Mouse (Mus musculus) CH12.LX (cell line): ENCODE measurements around the gene Ogfod2.
A peak's percentile ranks its signal among the peaks of the same experiment; 100 is the strongest.

ENCODE experiments used
- CTCF ChIP-seq, 2 experiments: IDR thresholded peaks in 1 of 2; conservative IDR thresholded peaks in 1 of 2; 2 replicates each; pipeline ENCODE4 v1.5.1; 2011 to 2012; ENCODE audit warnings: low read depth in 2 of 2, low read length in 2 of 2, improper control_type of control experiment in 1 of 2, inconsistent platforms in 1 of 2, mild to moderate bottlenecking in 1 of 2, moderate library complexity in 1 of 2
- EP300 ChIP-seq: IDR thresholded peaks from 2 replicates; pipeline ENCODE4 v1.6.1; 2011; ENCODE audit warnings: low read length, improper control_type of control experiment
- GABPA ChIP-seq: IDR thresholded peaks from 2 replicates; pipeline ENCODE4 v1.6.1; 2012; ENCODE audit warnings: low read depth, low read length, improper control_type of control experiment, inconsistent platforms; ENCODE audit not compliant: insufficient replicate concordance
- POLR2A ChIP-seq: IDR thresholded peaks from 2 replicates; pipeline ENCODE4 v1.6.1; 2011; ENCODE audit warnings: low read depth, mild to moderate bottlenecking, improper control_type of control experiment, low read length
- SIN3A ChIP-seq: IDR thresholded peaks from 2 replicates; pipeline ENCODE4 v1.6.1; 2012; ENCODE audit warnings: low read length, improper control_type of control experiment, inconsistent platforms
- TBP ChIP-seq: conservative IDR thresholded peaks from 2 replicates; pipeline ENCODE4 v1.6.1; 2011; ENCODE audit warnings: low read depth, low read length, improper control_type of control experiment
- USF2 ChIP-seq: conservative IDR thresholded peaks from 2 replicates; pipeline ENCODE4 v1.6.1; 2011; ENCODE audit warnings: low read depth, low read length, improper control_type of control experiment
- ZC3H11A ChIP-seq: IDR thresholded peaks from 2 replicates; pipeline ENCODE4 v1.6.1; 2012; ENCODE audit warnings: low read depth, mild to moderate bottlenecking, inconsistent platforms, low read length, improper control_type of control experiment
- ZKSCAN1 ChIP-seq: IDR thresholded peaks from 2 replicates; pipeline ENCODE4 v1.6.1; 2012; ENCODE audit warnings: low read depth, inconsistent platforms, low read length, improper control_type of control experiment, borderline replicate concordance
- ZNF384 ChIP-seq: IDR thresholded peaks from 2 replicates; pipeline ENCODE4 v1.6.1; 2012; ENCODE audit warnings: low read depth, low read length, improper control_type of control experiment, inconsistent platforms

DNA sequence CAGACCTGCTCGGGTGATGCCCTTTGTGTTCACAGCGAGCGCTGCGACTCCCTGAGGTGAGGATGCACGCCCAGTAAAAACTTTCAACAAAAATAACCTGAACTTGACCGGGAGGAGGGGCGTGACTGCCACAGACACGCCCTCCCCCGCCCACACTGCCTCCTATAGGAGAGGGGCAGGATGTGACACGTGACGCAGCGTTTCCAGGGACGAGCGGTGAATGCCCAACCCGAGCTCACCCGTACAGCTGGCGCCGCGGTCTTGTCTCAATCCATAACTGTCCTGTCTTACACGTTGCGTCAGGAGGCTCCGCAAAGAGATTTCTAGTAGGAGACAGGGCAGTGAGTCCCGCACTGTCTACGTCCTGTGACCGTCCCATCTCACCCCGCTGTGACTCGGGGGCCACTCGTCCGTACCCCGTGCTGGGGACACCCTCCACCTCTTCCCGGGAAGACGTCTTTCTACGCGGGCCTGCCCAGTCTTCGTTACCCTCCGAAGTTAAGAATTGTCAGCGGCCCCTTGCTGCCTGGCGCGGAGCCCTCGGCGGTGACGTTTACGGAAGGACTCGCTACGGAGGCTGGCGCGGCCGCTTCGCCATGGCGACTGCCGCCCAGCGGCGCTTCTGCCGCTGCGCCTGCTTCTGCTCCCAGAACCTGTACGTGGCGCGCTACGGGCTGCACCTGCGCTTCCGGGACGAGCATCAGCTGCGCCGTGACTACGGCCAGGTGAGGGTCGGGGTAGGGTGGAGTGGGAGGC lies at the start of gene Ogfod2:
- peak; percentile 66 for TF ChIP-seq POLR2A
- TF ChIP-seq USF2: peak; percentile 94
- TF ChIP-seq ZKSCAN1: no peak
- TF ChIP-seq GABPA: no peak
- peak in 1 of 2 experiments; percentile 65; a peak in 2 of 4 replicates for TF ChIP-seq CTCF (conservative IDR thresholded peaks at IDR 0.05 in 1 of 2, IDR thresholded peaks at IDR 0.05 in 1 of 2; ENCODE audit: low read depth in 2 of 2, low read length in 2 of 2)
- no peak for TF ChIP-seq ZNF384
- no peak for TF ChIP-seq ZC3H11A
- peak; percentile 99 for TF ChIP-seq SIN3A
- TF ChIP-seq EP300: no peak
- TF ChIP-seq TBP: peak; percentile 55; the same call in 1 of the 2 replicates
